Mouse (Mus musculus) C2C12 (cell line): ENCODE measurements around the gene Ddn.

ENCODE experiments used
- CTCF ChIP-seq: IDR thresholded peaks from one replicate; pipeline ENCODE4 v1.5.1; 2011; ENCODE audit not compliant: control insufficient read depth, insufficient read depth, insufficient read length
- MAX ChIP-seq: IDR thresholded peaks from one replicate; pipeline ENCODE4 v1.6.1; 2011; ENCODE audit warnings: mild to moderate bottlenecking, control low read depth
- MYOG ChIP-seq: IDR thresholded peaks from one replicate; pipeline ENCODE4 v1.6.1; 2011; ENCODE audit not compliant: control insufficient read depth, insufficient read length; ENCODE audit errors: extremely low read depth

DNA sequence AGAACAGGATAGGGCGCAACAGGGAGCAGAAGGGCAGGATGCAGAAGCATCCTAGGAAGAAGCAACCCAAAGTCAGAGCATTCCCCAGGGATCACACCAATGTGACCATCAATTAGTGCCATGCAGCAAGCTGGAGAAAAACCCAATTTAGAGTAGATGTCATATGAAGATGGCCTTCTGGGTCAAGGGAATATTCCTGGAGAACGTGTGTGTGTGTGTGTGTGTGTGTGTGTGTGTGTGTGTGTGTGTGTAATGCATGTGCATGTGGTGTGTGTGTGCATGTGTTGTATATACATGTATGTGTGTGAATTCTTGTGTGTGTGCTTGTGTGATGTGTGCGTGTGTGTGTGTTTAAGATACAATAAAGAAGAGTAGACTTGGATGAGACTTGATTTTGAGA is 10.4 kb downstream of the Ddn start:
- TF ChIP-seq CTCF (no peak), MYOG (no peak), MAX (no peak)
